Mouse (Mus musculus) heart, embryonic 13.5 days (tissue): ENCODE data around the gene Fmnl2. TPM values are rescaled to one million over a fixed set of nuclear protein-coding genes. Genes with fewer than 3 reads are reported as not detected.

ENCODE experiments used
- ATAC-seq: fragments of 200-750 bp; cut with Nextera tagmentation; 2 replicates; pipeline ENCODE4 v1.8.0; 2017; ENCODE audit warnings: moderate TSS enrichment; ENCODE audit not compliant: insufficient number of reproducible peaks, low FRiP score, low TSS enrichment; ENCODE audit errors: extremely low read depth
- H3K27ac ChIP-seq: fragments of 300-500 bp; sonication (generic); replicated peaks from 2 replicates; pipeline ENCODE4 v1.5.1; 2015; ENCODE audit warnings: moderate library complexity, mild to moderate bottlenecking, inconsistent platforms
- H3K27me3 ChIP-seq: fragments of 300-500 bp; sonication (generic); replicated peaks from 2 replicates; pipeline ENCODE4 v1.6.1; 2015; ENCODE audit warnings: mild to moderate bottlenecking, inconsistent platforms
- H3K36me3 ChIP-seq: fragments of 300-500 bp; sonication (generic); 2 replicates; pipeline ENCODE4 v1.6.1; 2015; ENCODE audit warnings: mild to moderate bottlenecking, inconsistent platforms
- H3K4me1 ChIP-seq: fragments of 300-500 bp; sonication (generic); 2 replicates; pipeline ENCODE4 v1.6.1; 2015; ENCODE audit warnings: inconsistent platforms
- H3K4me2 ChIP-seq: fragments of 300-500 bp; sonication (generic); 2 replicates; pipeline ENCODE4 v1.6.1; 2015; ENCODE audit warnings: inconsistent platforms, mild to moderate bottlenecking, moderate library complexity
- H3K4me3 ChIP-seq: fragments of 300-500 bp; sonication (generic); 2 replicates; pipeline ENCODE4 v1.5.1; 2015; ENCODE audit warnings: moderate library complexity, mild to moderate bottlenecking, inconsistent platforms
- H3K9ac ChIP-seq: fragments of 300-500 bp; sonication (generic); 2 replicates; pipeline ENCODE4 v1.6.1; 2015; ENCODE audit warnings: inconsistent platforms, mild to moderate bottlenecking, moderate library complexity
- H3K9me3 ChIP-seq: fragments of 300-500 bp; sonication (generic); 2 replicates; pipeline ENCODE4 v1.6.1; 2016; ENCODE audit warnings: inconsistent platforms
- WGBS: fragments of 180-500 bp; shearing (Covaris S2); methylation state at CpG from one replicate; pipeline ENCODE4 v1.1.7; 2015; ENCODE audit warnings: mixed read lengths; 5-methylcytosine and 5-hydroxymethylcytosine counted together
- polyA plus RNA-seq: library from polyadenylated mRNA; unstranded; fragments of >200 nt; fragmentation: Nextera tagmentation; extraction: Ambion mirVana; gene quantifications from 2 replicates; pipeline ENCODE4 v1.2.1, GENCODE M21; 2015

Fmnl2 gene
- polyA plus RNA-seq, 1 experiment from 2014 or later = 1.2 TPM

DNA sequence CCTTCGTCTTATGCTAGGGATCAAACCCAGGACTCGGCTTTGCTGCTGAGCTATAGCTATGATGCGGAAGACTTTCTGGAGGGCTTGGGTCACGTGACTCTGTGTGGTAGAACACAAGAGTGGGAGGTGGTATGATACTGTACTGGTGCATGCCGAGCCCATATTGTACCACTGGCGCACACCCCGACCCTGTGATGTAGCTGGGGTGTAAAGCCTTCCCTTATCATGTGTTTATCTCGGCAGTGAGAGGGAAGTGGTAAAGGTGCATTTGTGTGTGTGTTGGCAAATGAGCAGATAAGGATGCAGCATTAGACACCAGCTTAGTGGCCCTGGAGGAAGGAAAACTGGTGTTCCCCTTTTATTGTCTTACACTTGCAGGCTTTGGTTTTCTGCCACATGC is 193.8 kb downstream of the Fmnl2 start:
- 66% methylated on average over 8 of the region's 8 CpGs for WGBS
- H3K9ac ChIP-seq = no peak overlapping the region
- no peaks in the 10 kb centered on the region for H3K27me3 ChIP-seq
- no peaks in the 10 kb centered on the region for H3K4me1 ChIP-seq
- no peak overlapping the region for H3K4me3 ChIP-seq
- no peak overlapping the region for H3K4me2 ChIP-seq
- H3K36me3 ChIP-seq = no peaks in the 10 kb centered on the region
- no peaks in the 10 kb centered on the region for H3K9me3 ChIP-seq
- H3K27ac ChIP-seq = no peak overlapping the region
- ATAC-seq = no peak

DNA sequence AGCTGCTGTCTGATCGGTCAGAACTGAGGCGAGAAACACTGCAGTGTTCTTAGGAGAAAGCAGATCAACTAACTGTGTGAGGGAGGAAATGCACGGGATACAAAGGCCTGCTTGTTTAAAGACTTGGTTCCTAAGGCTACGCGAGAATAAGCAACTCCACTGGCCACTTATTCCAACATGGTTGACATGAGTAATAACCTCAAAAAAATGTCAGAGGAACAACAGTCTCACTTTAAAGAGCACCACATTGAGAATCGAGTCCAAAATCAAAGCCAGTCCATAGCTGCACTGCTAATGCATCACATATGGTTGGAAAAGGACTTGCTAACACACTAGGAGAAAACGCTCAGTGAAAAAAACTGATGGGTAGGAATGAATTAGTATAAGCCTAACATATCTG is 196.1 kb downstream of the Fmnl2 start:
- Histone ChIP-seq H3K9me3 (no peaks in the 10 kb centered on the region), H3K4me1 (no peaks in the 10 kb centered on the region), H3K27me3 (no peaks in the 10 kb centered on the region), H3K9ac (no peak overlapping the region), H3K36me3 (no peaks in the 10 kb centered on the region), H3K4me2 (no peak overlapping the region), H3K27ac (no peak overlapping the region), H3K4me3 (no peak overlapping the region)
- no peak for ATAC-seq
- WGBS = 77% methylated on average over 7 of the region's 7 CpGs

DNA sequence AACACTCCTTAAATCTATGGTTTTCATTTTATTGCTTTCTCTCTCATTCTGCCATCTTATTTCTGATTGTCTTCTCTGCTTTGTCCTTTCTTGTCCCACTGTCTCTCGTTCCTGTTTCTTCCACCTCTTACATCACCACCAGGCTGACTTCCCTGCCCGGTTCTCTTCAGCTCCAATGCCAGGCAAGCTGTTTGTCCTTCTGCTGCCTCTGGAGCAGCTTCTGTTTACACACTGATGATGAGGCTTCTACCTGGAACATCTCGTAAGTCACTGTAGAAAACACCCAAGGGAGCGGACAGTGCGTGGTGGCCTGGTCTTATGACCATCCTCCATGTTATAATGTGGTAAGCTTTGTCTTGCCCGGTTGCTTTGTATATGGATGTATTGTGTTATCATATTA is 198.9 kb downstream of the Fmnl2 start:
- Histone ChIP-seq H3K36me3 (no peaks in the 10 kb centered on the region), H3K9me3 (no peaks in the 10 kb centered on the region), H3K4me2 (no peak overlapping the region), H3K4me1 (no peaks in the 10 kb centered on the region), H3K9ac (no peak overlapping the region), H3K4me3 (no peak overlapping the region), H3K27ac (no peak overlapping the region), H3K27me3 (no peaks in the 10 kb centered on the region)
- WGBS = 86% methylated on average over 6 of the region's 6 CpGs
- no peak for ATAC-seq

DNA sequence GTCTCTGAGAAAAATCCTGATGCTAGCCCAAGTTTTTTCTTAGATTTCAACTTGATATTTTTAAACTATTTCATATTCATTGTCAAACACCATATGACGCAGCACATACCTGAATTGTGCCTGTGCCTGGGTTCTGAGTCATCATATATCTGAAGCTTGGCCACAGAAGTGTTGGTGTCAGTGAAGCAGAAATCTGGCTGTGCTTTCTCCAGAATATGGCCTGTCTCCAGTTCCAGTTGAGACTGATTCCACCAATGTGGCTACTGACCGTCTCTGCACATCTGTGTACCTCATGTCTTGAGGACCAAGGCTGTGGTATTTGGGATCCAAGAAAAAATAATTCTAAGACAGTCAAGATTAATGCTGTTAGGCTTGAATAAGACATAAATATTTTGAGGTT is 199.6 kb downstream of the Fmnl2 start:
- no peak overlapping the region for H3K4me3 ChIP-seq
- no peaks in the 10 kb centered on the region for H3K27me3 ChIP-seq
- H3K36me3 ChIP-seq = no peaks in the 10 kb centered on the region
- no peak overlapping the region for H3K4me2 ChIP-seq
- no peaks in the 10 kb centered on the region for H3K4me1 ChIP-seq
- H3K27ac ChIP-seq = no peak overlapping the region
- ATAC-seq = no peak
- H3K9ac ChIP-seq = no peak overlapping the region
- 84% methylated on average over 2 of the region's 2 CpGs for WGBS
- H3K9me3 ChIP-seq = no peaks in the 10 kb centered on the region

DNA sequence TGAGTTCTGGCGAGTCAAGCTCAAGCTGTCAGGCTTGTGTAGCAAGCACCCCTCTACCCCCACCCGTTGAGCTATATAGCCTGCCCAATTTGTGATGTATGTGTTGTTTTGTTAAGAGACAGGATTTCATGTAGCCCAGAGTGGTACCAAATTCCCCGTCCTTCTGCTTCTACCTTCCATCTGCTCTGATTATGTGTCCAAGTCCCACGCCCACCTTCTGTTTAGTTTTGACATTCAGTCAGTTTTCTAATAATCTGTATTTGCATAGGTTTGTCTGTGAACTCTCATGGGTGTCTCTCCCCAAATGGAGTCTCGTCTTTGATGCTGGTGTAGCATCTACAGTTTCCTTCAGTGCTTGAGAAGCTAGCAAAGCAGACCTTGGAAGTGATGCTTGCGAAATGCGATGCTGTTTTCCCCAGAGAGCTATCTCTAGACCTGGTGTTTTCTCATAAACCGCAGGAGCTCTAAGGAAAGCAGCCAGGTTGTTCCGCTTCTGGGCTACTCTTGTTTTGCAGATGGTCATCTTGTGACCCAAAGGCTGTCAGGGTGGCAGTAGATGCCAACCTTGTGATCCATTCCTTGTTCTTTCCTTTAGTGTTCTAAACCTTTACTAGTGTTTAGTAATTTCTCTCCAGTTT is 203.8 kb downstream of the Fmnl2 start:
- H3K27ac ChIP-seq = no peak overlapping the region
- no peaks in the 10 kb centered on the region for H3K9me3 ChIP-seq
- H3K4me2 ChIP-seq = no peak overlapping the region
- H3K27me3 ChIP-seq = no peaks in the 10 kb centered on the region
- H3K4me1 ChIP-seq = no peaks in the 10 kb centered on the region
- no peak for ATAC-seq
- WGBS = 83% methylated on average over 9 of the region's 9 CpGs
- H3K36me3 ChIP-seq = no peaks in the 10 kb centered on the region
- no peak overlapping the region for H3K9ac ChIP-seq
- no peak overlapping the region for H3K4me3 ChIP-seq

DNA sequence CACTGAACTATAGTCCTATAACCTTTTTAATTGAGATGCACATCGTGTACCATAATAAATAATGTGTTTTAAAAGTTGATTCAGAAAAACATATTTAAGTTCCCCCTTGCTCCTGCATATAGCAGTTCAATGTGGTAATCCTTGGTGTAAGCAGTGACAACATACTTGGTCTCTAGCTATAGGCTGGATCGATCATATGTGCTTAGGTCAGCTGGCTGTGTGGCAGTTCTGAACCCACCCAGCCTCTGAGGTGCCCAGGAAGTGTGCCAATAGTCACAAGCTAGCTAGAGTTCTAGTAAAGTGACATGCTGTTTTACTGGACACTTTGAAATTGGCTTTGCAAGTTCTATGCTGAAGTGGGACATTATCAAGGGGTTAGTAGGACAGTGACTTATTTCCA is 209.3 kb downstream of the Fmnl2 start:
- Histone ChIP-seq H3K27ac (no peak overlapping the region), H3K4me1 (0 out of 2 replicates have a peak, but pooled peaks cover 4% of the 10 kb centered on the region), H3K9me3 (no peaks in the 10 kb centered on the region), H3K4me2 (no peak overlapping the region), H3K27me3 (no peaks in the 10 kb centered on the region), H3K4me3 (no peak overlapping the region), H3K9ac (no peak overlapping the region), H3K36me3 (no peaks in the 10 kb centered on the region)
- no peak for ATAC-seq
- WGBS = 80% methylated on average over 2 of the region's 2 CpGs

DNA sequence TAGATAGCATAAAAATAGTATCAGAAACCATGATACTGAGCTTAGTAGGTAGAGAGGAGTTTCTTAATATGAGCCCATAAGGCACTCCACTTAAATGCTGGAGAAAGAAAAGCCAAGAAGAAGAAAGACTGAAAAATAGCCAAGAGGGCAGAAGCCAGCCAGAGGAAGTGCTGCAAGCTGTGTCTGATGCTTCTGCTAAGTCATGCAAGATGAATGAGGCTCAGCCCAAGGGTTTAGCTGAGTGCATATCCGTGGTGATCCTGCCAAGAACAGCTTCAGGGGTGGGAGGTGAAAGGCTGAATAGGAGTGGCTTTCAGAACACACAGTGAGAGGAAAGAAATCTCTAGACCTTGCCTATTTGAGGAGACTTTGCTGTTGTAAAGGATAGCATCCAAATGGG is 212.9 kb downstream of the Fmnl2 start:
- 15% methylated on average over 1 of the region's 1 CpGs for WGBS
- ATAC-seq = no peak
- Histone ChIP-seq H3K9ac (no peak overlapping the region), H3K27ac (no peak overlapping the region), H3K36me3 (no peaks in the 10 kb centered on the region), H3K4me1 (0 out of 2 replicates have a peak, but pooled peaks cover 4% of the 10 kb centered on the region), H3K4me3 (no peak overlapping the region), H3K4me2 (no peak overlapping the region), H3K27me3 (no peaks in the 10 kb centered on the region), H3K9me3 (no peaks in the 10 kb centered on the region)

DNA sequence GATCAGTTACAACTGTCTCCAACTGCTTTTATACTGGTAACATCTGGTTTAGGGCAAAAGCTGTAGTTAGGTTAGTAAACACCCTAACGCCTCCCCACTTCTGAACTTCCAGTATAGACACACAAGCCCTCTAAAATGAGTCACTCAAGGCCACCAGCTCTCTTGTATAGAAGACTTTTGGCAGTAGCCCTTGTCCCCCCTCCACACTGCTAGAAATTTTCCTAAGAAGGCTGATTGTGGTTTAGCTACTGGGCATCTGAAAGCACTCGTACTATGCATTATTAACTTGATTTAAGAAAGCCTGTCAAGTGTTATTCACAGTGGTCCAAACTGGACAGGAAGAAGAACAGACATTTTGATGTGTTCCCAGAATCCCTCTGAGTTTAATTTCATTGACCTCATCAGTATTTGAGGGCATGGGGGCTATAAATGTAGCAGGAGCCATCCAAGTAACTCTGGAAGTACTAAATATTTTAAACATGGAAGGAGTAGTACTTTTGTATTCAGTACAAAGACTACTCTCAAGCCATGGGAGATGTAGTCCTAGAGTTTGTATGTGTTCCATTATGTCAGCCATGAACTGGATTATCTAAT is 222.1 kb downstream of the Fmnl2 start:
- Histone ChIP-seq H3K27me3 (no peaks in the 10 kb centered on the region), H3K9me3 (no peaks in the 10 kb centered on the region), H3K4me3 (no peak overlapping the region), H3K4me1 (no peaks in the 10 kb centered on the region), H3K9ac (no peak overlapping the region), H3K4me2 (no peak overlapping the region), H3K36me3 (no peaks in the 10 kb centered on the region), H3K27ac (no peak overlapping the region)
- WGBS = 77% methylated on average over 2 of the region's 2 CpGs
- no peak for ATAC-seq

DNA sequence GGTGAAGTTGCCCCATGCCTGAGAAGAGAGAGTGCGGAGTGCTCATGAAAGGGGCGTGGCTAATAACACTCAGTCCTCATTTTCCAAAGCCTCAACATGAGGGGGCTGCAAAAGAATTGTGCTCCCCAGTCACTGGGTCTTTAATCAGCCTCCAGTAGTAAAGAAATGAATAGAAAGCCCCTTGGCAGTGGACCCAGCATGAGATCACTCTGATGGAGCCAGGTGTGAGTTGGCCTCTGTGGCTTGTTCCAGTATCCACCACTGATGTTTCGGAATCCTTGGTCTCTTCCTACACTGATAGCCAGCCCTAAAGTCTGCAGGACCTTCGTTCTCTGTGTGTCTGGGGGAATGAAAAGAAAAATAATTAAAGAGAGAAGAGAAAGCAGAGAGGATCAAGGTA is 224.4 kb downstream of the Fmnl2 start:
- WGBS = 82% methylated on average over 4 of the region's 4 CpGs

DNA sequence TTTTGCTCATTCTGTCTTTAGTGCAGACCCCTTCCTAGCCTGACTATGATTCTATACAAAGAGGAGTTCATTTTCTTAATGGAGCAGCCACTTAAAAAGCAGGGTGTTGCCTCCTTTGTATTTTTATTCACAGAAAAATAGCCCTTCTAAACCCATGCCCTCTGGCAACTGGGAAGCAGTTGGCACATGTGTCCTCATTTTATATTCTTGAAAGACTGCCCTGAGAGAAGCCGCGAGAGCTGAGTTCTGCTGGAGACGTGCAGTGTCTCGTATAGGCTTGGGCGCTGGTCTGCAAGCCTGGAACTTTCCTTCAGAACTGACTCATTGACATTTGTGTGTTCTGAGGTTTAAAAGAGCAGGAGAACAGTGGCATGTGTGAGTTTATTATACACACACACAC is 224.8 kb downstream of the Fmnl2 start:
- WGBS = 84% methylated on average over 5 of the region's 5 CpGs

More for the DNA sequence above, 224.4 kb downstream of the Fmnl2 start:
- Histone ChIP-seq H3K4me2 (no peak overlapping the region), H3K27me3 (no peaks in the 10 kb centered on the region), H3K36me3 (no peaks in the 10 kb centered on the region), H3K4me1 (no peaks in the 10 kb centered on the region), H3K9ac (no peak overlapping the region), H3K4me3 (no peak overlapping the region), H3K9me3 (no peaks in the 10 kb centered on the region), H3K27ac (no peak overlapping the region)
- no peak for ATAC-seq

DNA sequence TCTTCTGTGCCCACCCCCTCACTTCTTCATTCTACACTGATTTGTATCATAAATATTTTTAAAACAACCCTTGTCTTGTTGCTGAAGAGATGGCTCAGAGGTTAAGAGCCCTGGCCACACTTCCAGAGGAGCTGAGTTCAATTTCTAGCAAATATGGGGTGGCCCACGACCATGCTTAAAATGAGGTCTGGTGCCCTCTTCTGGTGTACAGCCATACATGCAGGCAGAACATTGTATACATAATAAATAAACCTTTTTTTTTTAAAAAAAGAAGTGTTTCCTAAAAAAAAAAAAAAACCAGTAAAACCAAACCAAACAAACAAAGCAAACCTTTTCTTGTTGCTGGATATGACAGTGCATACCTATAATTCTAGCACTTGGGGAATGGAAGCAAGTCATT is 225.6 kb downstream of the Fmnl2 start:
- ATAC-seq = no peak
- H3K4me1 ChIP-seq = no peaks in the 10 kb centered on the region
- no peak overlapping the region for H3K4me3 ChIP-seq
- H3K27ac ChIP-seq = no peak overlapping the region
- no peak overlapping the region for H3K9ac ChIP-seq
- no peak overlapping the region for H3K4me2 ChIP-seq
- H3K9me3 ChIP-seq = no peaks in the 10 kb centered on the region
- H3K36me3 ChIP-seq = no peaks in the 10 kb centered on the region
- WGBS = 33% methylated on average over 1 of the region's 1 CpGs
- H3K27me3 ChIP-seq = no peaks in the 10 kb centered on the region

More for the DNA sequence above, 224.8 kb downstream of the Fmnl2 start:
- Histone ChIP-seq H3K27ac (no peak overlapping the region), H3K4me3 (no peak overlapping the region), H3K36me3 (no peaks in the 10 kb centered on the region), H3K27me3 (no peaks in the 10 kb centered on the region), H3K9me3 (no peaks in the 10 kb centered on the region), H3K4me2 (no peak overlapping the region), H3K9ac (no peak overlapping the region), H3K4me1 (no peaks in the 10 kb centered on the region)
- no peak for ATAC-seq

DNA sequence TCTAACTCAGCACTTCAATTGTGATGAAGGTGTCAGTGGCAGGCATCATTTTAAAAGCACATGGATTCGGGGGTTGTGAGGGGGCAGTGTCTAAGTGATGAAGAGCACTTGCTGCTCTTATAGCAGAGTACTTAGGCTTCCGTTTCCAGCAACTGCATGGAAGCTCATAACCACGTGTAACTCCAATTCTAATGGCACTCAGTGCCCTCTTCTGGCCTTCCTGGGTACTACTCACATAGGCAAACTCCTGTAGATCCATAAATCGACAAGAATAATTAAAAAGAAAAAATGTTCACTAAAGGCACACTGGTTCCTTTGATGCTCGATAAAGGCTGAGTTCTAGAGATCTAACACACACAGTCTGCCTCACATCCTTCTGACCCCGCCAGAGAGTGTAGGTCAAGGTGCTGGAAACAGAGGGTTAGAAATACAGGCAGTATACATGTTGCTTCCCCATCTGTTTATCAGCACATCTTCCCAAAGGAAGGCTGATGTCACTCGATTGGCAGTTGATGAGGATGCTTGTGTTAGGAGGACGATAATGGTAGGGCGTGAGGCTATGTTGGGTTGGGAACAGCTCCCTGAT is 228.1 kb downstream of the Fmnl2 start:
- H3K27ac ChIP-seq = no peak overlapping the region
- ATAC-seq = no peak
- H3K36me3 ChIP-seq = no peaks in the 10 kb centered on the region
- H3K27me3 ChIP-seq = no peaks in the 10 kb centered on the region
- H3K9me3 ChIP-seq = no peaks in the 10 kb centered on the region
- H3K9ac ChIP-seq = no peak overlapping the region
- WGBS = 48% methylated on average over 9 of the region's 9 CpGs
- H3K4me2 ChIP-seq = no peak overlapping the region
- H3K4me3 ChIP-seq = no peak overlapping the region
- H3K4me1 ChIP-seq = no peaks in the 10 kb centered on the region
